Mouse (Mus musculus) forebrain, embryonic 15.5 days (tissue): ENCODE data around the gene Dars2. TPM values are rescaled to one million over a fixed set of nuclear protein-coding genes. Genes with fewer than 3 reads are reported as not detected.
A peak's percentile ranks its signal among the peaks of the same experiment; 100 is the strongest.
"Not testable (repeated sequence)": the region's sequence is repeated elsewhere in the genome, so short reads cannot be mapped to it uniquely, and the experiment has no call there.

Source experiments
- ATAC-seq: fragments of 200-750 bp; cut with Nextera tagmentation; replicated peaks from 2 replicates; pipeline ENCODE4 v1.8.0; 2017; ENCODE audit warnings: mild to moderate bottlenecking, moderate TSS enrichment, moderate library complexity
- H3K27ac ChIP-seq: fragments of 300-500 bp; sonication (generic); replicated peaks from 2 replicates; pipeline ENCODE4 v1.5.1; 2015; ENCODE audit warnings: mild to moderate bottlenecking, inconsistent platforms
- H3K27me3 ChIP-seq: fragments of 300-500 bp; sonication (generic); 2 replicates; pipeline ENCODE4 v1.6.1; 2015; ENCODE audit warnings: inconsistent platforms
- H3K36me3 ChIP-seq: fragments of 300-500 bp; sonication (generic); 2 replicates; pipeline ENCODE4 v1.6.1; 2015; ENCODE audit warnings: mild to moderate bottlenecking, inconsistent platforms
- H3K4me1 ChIP-seq: fragments of 300-500 bp; sonication (generic); 2 replicates; pipeline ENCODE4 v1.6.1; 2015; ENCODE audit warnings: inconsistent platforms
- H3K4me2 ChIP-seq: fragments of 300-500 bp; sonication (generic); replicated peaks from 2 replicates; pipeline ENCODE4 v1.6.1; 2015; ENCODE audit warnings: mild to moderate bottlenecking, inconsistent platforms
- H3K4me3 ChIP-seq: fragments of 300-500 bp; sonication (generic); 2 replicates; pipeline ENCODE4 v1.5.1; 2015; ENCODE audit warnings: mild to moderate bottlenecking, inconsistent platforms
- H3K9ac ChIP-seq: fragments of 300-500 bp; sonication (generic); replicated peaks from 2 replicates; pipeline ENCODE4 v1.6.1; 2015; ENCODE audit warnings: mild to moderate bottlenecking, inconsistent platforms
- H3K9me3 ChIP-seq: fragments of 300-500 bp; sonication (generic); 2 replicates; pipeline ENCODE4 v1.6.1; 2016; ENCODE audit warnings: inconsistent platforms
- WGBS: fragments of 180-500 bp; shearing (Covaris S2); methylation state at CpG from one replicate; pipeline ENCODE4 v1.1.7; 2015; ENCODE audit warnings: mixed read lengths; 5-methylcytosine and 5-hydroxymethylcytosine counted together
- polyA plus RNA-seq: library from polyadenylated mRNA; unstranded; fragments of >200 nt; fragmentation: Nextera tagmentation; extraction: Ambion mirVana; gene quantifications from 2 replicates; pipeline ENCODE4 v1.2.1, GENCODE M21; 2015

Gene Dars2
- polyA plus RNA-seq, 1 experiment from 2014 or later: 34.6 TPM

DNA sequence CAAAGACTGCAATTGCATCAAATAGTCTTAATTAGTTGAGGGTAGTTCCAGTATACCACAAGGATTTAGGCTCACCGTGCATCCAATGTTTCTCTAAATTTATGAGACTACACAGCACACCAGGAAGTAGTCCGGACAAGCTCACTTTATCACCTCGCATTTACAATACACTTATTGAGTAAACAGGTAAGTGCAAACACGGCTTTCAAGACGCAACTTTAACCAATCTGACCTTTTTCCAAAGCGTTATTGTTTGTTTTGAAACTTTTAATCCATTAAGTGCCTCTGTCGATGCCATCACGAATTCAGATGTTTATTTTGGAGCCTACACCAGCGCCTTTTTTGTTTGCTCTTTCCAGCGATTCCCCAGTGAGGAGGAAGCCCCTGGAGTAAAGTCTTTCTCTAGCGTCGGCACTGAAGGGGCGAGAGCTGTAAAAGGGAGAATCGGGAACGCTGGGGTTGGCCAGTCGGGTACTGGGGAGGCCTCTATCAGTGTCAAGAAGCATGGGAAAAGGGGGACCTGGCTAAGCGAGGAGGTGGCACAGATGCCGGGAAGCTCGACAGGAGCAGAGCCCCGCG is 36.5 kb downstream of the Dars2 start:
- peak overlapping the region; percentile 76 for H3K4me3 ChIP-seq
- ATAC-seq: no peak
- H3K9me3 ChIP-seq: no peaks in the 10 kb centered on the region
- H3K36me3 ChIP-seq: peaks cover 45% of the 10 kb centered on the region
- H3K27ac ChIP-seq: peak overlapping the region; percentile 92
- peak overlapping the region; percentile 90 for H3K9ac ChIP-seq
- H3K4me1 ChIP-seq: peaks cover 34% of the 10 kb centered on the region
- 2% methylated on average over 21 of the region's 21 CpGs for WGBS
- H3K4me2 ChIP-seq: peak overlapping the region; percentile 50
- H3K27me3 ChIP-seq: no peaks in the 10 kb centered on the region

DNA sequence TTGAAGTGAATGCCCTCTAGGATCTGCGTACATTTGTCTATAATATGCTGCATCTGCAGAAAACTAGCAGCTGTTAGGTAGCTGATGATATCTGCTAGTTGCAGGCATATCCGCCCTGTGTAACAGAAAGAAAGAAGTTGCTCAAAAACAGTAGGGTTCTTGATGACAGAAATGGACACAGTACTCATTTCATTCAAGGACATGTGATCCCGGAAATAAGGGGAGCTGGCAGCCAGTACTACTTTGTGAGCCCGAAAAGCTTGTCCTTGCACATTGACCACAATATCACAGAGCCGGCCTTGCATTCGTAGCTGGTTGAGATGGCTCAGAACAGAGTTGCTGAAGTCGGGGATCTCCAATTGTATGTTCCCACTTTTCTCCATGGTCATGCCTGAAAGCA is 38.1 kb downstream of the Dars2 start:
- Histone ChIP-seq H3K4me2 (no peak overlapping the region), H3K4me3 (no peak overlapping the region), H3K27me3 (no peaks in the 10 kb centered on the region), H3K9me3 (no peaks in the 10 kb centered on the region), H3K4me1 (peaks cover 23% of the 10 kb centered on the region), H3K36me3 (peaks cover 32% of the 10 kb centered on the region), H3K9ac (no peak overlapping the region), H3K27ac (no peak overlapping the region)
- no peak for ATAC-seq
- 93% methylated on average over 7 of the region's 7 CpGs for WGBS

DNA sequence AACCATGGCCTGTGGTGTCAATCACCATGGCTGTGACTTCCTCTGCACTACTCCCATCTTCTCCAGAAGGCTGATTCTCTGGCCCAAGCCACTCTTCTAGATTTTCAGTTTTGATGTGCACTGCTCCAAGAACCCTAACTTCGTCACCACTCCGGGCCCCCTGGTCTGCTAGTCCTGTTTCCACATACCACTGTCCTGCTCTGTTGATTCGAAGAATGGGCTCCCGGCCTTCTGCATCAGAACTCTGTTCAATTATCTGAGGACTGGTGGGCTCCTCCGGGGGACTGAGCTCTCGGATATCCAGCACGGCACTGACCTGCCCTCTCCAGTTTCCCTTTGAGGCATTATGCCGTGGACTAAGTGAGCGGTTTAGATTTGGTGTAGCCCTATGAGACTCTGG is 38.6 kb downstream of the Dars2 start:
- H3K4me2 ChIP-seq: no peak overlapping the region
- ATAC-seq: no peak
- no peaks in the 10 kb centered on the region for H3K27me3 ChIP-seq
- H3K9ac ChIP-seq: no peak overlapping the region
- no peak overlapping the region for H3K27ac ChIP-seq
- H3K9me3 ChIP-seq: no peaks in the 10 kb centered on the region
- 93% methylated on average over 9 of the region's 9 CpGs for WGBS
- peaks cover 20% of the 10 kb centered on the region for H3K4me1 ChIP-seq
- H3K4me3 ChIP-seq: no peak overlapping the region
- H3K36me3 ChIP-seq: peaks cover 34% of the 10 kb centered on the region

DNA sequence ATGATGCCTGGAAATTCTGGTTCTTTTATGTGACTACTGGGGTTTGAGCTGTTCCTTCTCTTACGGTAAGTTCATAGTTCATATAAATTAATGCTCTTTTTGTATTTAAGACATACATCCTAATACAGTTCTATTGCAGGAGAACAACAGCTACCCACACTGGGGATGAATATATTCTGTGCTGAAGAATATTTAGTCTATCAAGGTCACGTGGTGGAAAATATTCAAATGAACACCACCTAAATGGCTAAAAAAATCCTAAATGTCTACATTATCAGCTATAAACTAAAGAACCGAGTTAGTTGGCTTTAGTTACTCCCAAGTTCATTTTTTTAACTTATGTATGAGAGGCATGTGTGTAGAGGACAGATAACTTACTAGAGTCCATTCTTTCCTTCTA is 40.4 kb downstream of the Dars2 start:
- no peak for ATAC-seq

DNA sequence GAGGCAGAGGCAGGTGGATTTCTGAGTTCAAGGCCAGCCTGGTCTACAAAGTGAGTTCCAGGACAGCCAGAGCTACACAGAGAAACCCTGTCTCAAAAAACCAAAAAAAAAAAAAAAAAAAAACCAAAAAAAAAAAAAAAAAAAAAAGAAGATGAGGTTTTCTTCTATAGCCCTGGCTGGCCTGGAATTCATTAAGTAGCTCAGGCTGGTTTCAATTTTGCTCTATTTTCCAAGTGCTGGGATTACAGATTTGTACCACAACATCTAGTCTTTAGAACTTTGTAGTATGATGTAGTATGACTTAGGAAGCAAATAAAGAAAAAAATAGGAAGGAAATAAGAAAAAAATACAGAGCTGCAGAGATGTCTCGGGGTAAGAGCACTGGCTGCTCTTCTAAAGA is 42.0 kb downstream of the Dars2 start:
- not testable (repeated sequence) for H3K9me3 ChIP-seq, H3K27ac ChIP-seq, H3K27me3 ChIP-seq, H3K4me2 ChIP-seq, ATAC-seq, H3K9ac ChIP-seq, H3K4me3 ChIP-seq, H3K4me1 ChIP-seq
- peaks cover 46% of the 10 kb centered on the region for H3K36me3 ChIP-seq
- 87% methylated on average over 1 of the region's 1 CpGs for WGBS

More for the DNA sequence above, 40.4 kb downstream of the Dars2 start:
- Histone ChIP-seq H3K9me3 (no peaks in the 10 kb centered on the region), H3K36me3 (peaks cover 43% of the 10 kb centered on the region), H3K9ac (no peak overlapping the region), H3K4me1 (peaks cover 15% of the 10 kb centered on the region), H3K27ac (no peak overlapping the region), H3K4me2 (no peak overlapping the region), H3K4me3 (no peak overlapping the region), H3K27me3 (no peaks in the 10 kb centered on the region)
- 96% methylated on average over 3 of the region's 3 CpGs for WGBS

DNA sequence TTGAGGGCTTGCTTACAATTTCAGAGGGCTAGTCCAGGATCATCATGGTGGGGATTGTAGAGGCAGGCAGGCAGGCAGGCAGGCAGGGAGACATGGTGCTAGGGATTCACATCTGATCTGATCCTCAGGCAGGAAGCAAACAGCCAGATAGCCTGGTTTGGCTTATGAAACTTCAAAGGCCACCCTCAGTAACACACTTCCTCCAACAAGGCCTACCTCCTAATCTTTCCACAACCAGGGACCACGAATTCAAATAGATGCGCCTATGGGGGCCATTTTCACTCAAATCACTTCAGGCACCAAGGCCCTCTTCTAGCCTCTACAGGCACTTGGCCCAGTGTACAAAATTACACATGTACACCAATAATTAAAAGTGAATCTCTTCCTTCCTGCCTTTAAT is 43.3 kb downstream of the Dars2 start:
- Histone ChIP-seq H3K27ac (no peak overlapping the region), H3K4me1 (peaks cover 6% of the 10 kb centered on the region; the same call in 1 of the 2 replicates), H3K4me3 (no peak overlapping the region), H3K36me3 (peaks cover 42% of the 10 kb centered on the region), H3K9me3 (no peaks in the 10 kb centered on the region), H3K9ac (no peak overlapping the region), H3K27me3 (no peaks in the 10 kb centered on the region), H3K4me2 (no peak overlapping the region)
- ATAC-seq: no peak
- 88% methylated on average over 2 of the region's 2 CpGs for WGBS

DNA sequence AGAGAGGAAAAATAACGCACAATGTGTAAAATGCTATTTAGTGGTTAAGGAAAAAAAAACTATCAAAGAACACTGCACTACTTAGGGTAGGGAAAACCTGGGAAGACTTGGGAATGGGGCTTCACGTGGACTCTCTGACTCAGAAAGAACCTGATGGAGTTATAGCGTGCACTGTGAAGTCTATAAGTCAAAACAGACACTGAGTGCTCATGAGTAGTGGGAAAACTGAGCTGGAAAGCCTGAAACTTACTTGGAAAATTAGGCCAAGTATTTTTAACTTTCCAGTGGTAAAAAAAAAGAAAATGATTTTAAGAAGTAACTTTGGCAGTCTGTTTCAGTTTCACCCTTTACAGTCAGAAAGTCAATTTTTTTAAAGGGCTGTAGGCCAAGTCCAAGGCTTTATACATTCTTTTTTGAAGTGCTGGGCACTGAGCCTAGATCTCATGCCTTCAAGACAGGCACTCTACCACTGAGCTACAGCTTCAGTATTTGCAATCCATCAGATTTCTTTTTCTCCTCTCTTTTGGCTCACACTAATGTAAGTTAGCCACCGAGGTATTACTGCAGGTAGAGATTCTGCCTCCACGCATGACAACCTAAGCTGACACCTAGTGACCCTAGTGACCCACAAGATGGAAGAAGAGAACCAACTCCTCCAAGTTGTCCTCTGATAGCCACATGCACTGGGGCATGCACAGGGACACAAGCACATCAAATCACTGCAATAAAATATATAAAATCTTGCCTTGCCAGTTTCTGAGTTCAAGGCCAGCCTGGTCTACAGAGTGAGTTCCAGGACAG is 44.8 kb downstream of the Dars2 start:
- no peaks in the 10 kb centered on the region for H3K9me3 ChIP-seq
- H3K36me3 ChIP-seq: peaks cover 37% of the 10 kb centered on the region
- WGBS: 94% methylated on average over 5 of the region's 5 CpGs
- no peaks in the 10 kb centered on the region for H3K4me1 ChIP-seq
- no peak overlapping the region for H3K4me3 ChIP-seq
- no peak overlapping the region for H3K9ac ChIP-seq
- no peak for ATAC-seq
- H3K27ac ChIP-seq: no peak overlapping the region
- H3K27me3 ChIP-seq: no peaks in the 10 kb centered on the region
- no peak overlapping the region for H3K4me2 ChIP-seq

DNA sequence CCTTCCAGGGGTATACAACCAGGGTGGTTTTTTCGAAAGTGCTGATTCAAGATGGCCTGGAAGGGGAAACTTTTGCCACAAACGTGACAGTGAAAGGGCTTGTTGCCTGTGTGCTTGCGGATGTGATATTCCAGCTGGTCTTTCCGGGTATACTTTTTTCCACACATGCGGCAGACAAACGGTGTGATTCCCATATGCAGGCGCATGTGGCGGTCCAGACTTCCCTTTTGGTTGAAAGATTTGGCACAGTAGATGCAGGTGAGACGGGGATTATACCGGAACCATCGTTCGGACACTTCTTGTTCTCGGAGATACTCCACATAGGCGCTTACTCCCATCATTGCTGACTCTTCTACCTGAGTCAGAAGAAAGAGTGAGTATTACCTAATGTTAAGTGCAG is 50.4 kb downstream of the Dars2 start:
- ATAC-seq: no peak
- no peaks in the 10 kb centered on the region for H3K4me1 ChIP-seq
- no peaks in the 10 kb centered on the region for H3K27me3 ChIP-seq
- H3K4me3 ChIP-seq: no peak overlapping the region
- H3K9me3 ChIP-seq: no peaks in the 10 kb centered on the region
- WGBS: 97% methylated on average over 14 of the region's 14 CpGs
- peaks cover 45% of the 10 kb centered on the region for H3K36me3 ChIP-seq
- H3K4me2 ChIP-seq: no peak overlapping the region
- H3K9ac ChIP-seq: no peak overlapping the region
- no peak overlapping the region for H3K27ac ChIP-seq

DNA sequence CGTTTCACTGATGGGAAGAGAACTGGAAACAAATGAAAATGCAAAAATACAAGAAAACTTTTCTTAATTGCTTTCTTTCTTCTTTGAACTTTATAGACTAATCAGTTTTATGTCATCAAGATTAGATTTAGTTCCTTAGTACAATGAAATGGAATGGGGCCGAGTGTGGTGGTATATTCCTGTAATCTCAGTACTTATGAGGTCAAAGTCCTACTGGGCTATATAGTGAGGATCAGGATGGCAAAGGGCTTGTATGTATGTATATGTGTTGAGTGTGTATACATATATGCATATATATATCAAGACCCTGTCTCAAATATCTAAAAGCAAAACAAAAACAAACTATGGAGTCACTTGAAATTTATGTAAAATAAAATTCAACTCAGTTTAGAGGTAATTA is 54.1 kb downstream of the Dars2 start:
- H3K27me3 ChIP-seq: no peaks in the 10 kb centered on the region
- no peak overlapping the region for H3K4me3 ChIP-seq
- WGBS: 84% methylated on average over 2 of the region's 2 CpGs
- no peaks in the 10 kb centered on the region for H3K4me1 ChIP-seq
- H3K9ac ChIP-seq: no peak overlapping the region
- H3K27ac ChIP-seq: no peak overlapping the region
- H3K36me3 ChIP-seq: peaks cover 50% of the 10 kb centered on the region
- no peaks in the 10 kb centered on the region for H3K9me3 ChIP-seq
- ATAC-seq: no peak
- no peak overlapping the region for H3K4me2 ChIP-seq

DNA sequence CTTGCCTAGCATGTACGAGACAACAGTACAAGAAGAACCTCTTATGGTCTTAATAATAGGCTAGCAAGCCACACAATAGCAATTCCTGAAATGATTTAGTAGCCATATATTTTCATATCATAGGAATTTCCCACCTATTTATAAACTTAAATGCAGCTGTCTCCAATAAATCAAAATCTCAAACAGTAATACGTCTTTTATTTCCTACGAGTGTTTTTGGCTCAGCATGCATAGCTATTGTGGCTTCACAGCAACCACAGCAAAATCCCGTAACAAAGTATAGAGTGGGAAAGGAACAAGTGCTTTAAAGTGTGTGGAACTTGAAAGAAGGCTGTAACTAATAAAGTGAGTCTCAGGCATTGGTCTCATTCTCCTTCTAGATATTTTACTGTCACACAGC is 60.0 kb downstream of the Dars2 start:
- Histone ChIP-seq H3K27ac (no peak overlapping the region), H3K4me2 (no peak overlapping the region), H3K9ac (no peak overlapping the region), H3K36me3 (peaks cover 23% of the 10 kb centered on the region), H3K4me3 (no peak overlapping the region), H3K27me3 (no peaks in the 10 kb centered on the region), H3K4me1 (no peaks in the 10 kb centered on the region), H3K9me3 (no peaks in the 10 kb centered on the region)
- WGBS: 92% methylated on average over 4 of the region's 4 CpGs
- no peak for ATAC-seq

DNA sequence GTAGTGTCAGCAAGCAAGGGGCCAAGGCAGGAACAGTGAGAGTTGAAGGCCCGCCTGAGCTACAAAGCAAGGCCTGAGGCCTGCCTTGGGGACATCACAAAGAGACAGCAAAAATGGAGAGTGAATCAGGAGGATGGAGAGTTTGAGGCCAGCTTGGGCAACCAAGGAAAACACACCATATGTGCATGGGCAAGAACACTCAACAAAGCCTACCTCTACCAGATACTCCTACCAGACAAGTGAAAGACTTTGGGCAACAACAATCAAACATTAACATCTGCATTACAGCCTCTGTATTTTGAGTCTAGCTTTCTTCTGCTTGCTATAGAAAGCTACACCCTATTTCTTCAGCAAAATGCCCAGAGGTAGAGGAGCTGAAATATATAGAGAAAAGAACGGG is 62.4 kb downstream of the Dars2 start:
- Histone ChIP-seq H3K4me3 (no peak overlapping the region), H3K27me3 (no peaks in the 10 kb centered on the region), H3K9ac (no peak overlapping the region), H3K4me2 (no peak overlapping the region), H3K27ac (no peak overlapping the region), H3K4me1 (no peaks in the 10 kb centered on the region), H3K36me3 (peaks cover 23% of the 10 kb centered on the region), H3K9me3 (no peaks in the 10 kb centered on the region)
- no peak for ATAC-seq
- WGBS: 100% methylated on average over 2 of the region's 2 CpGs

DNA sequence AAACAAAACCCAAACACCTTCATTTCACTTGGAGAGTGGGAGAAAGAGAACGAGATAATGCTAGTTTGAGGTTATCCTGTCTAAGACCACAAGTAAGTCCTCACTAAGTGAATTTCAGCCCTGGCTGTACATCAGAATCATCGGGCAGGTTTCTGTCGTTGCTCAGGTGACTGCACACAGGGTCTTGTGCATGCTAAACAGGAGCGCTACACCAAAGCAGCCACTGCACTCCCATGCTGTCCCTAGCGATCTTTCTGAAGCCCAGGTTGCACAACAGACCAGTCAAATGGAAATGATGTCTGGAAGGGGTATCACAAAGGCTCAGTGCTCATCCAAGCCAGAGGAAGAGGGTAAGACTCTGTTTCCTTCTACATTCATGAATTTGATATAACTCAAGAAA is 64.0 kb downstream of the Dars2 start:
- WGBS: 73% methylated on average over 5 of the region's 5 CpGs
- Histone ChIP-seq H3K4me1 (no peaks in the 10 kb centered on the region), H3K27ac (no peak overlapping the region), H3K9ac (no peak overlapping the region), H3K4me3 (no peak overlapping the region), H3K36me3 (peaks cover 10% of the 10 kb centered on the region), H3K27me3 (no peaks in the 10 kb centered on the region), H3K9me3 (no peaks in the 10 kb centered on the region), H3K4me2 (no peak overlapping the region)
- ATAC-seq: no peak

DNA sequence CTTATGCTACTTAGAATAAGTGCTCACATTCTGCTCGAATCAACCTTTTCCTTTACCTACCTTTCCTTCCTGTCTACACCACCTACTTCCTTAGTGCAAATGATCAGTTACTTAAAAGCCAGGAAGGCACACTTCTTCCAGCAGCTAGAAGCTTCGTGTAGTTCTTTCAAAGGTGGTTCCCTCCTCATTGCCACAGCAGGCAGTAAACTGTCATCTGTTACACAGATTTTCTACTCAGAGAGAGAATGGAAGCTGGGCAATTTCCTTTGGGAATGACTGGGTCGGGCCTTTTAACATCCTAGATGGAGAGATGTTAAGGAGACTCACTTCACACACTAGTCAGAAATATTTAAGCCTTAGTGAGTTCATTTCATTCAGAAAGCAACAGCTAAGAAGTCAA is 64.9 kb downstream of the Dars2 start:
- no peaks in the 10 kb centered on the region for H3K4me1 ChIP-seq
- H3K27ac ChIP-seq: no peak overlapping the region
- no peaks in the 10 kb centered on the region for H3K9me3 ChIP-seq
- no peaks in the 10 kb centered on the region for H3K27me3 ChIP-seq
- H3K36me3 ChIP-seq: peaks cover 8% of the 10 kb centered on the region
- no peak for ATAC-seq
- H3K9ac ChIP-seq: no peak overlapping the region
- H3K4me3 ChIP-seq: no peak overlapping the region
- 79% methylated on average over 3 of the region's 3 CpGs for WGBS
- H3K4me2 ChIP-seq: no peak overlapping the region
